Mouse (Mus musculus) liver, adult 2 months (tissue): ENCODE results near the gene Fn1. TPM values are rescaled to one million over a fixed set of nuclear protein-coding genes. Genes with fewer than 3 reads are reported as not detected.

ENCODE experiments used
- DNase-seq: peaks from one replicate; pipeline ENCODE4 v3.0.0-alpha.2; 2011; ENCODE audit warnings: low read depth, low spot score; ENCODE audit errors: extremely low read depth
- H3K27ac ChIP-seq: fragments of 200-500 bp; replicated peaks from 2 replicates; pipeline ENCODE4 v1.5.1; 2012; ENCODE audit warnings: low read depth, mild to moderate bottlenecking, control low read depth, inconsistent platforms, low read length; ENCODE audit not compliant: insufficient read depth
- H3K27me3 ChIP-seq: fragments of 200-500 bp; 2 replicates; pipeline ENCODE4 v1.6.1; 2012; ENCODE audit warnings: mild to moderate bottlenecking, moderate library complexity, low read length, inconsistent platforms; ENCODE audit not compliant: control insufficient read depth, insufficient read depth
- H3K36me3 ChIP-seq: fragments of 200-500 bp; 2 replicates; pipeline ENCODE4 v1.6.1; 2012; ENCODE audit warnings: low read length, inconsistent platforms; ENCODE audit not compliant: control insufficient read depth, insufficient read depth
- H3K4me1 ChIP-seq: fragments of 200-500 bp; 2 replicates; pipeline ENCODE4 v1.6.1; 2011; ENCODE audit warnings: low read length; ENCODE audit not compliant: control insufficient read depth, insufficient read depth
- H3K4me3 ChIP-seq: fragments of 200-500 bp; 2 replicates; pipeline ENCODE4 v1.5.1; 2011; ENCODE audit warnings: low read depth, mild to moderate bottlenecking, control low read depth, low read length, moderate library complexity; ENCODE audit not compliant: insufficient read depth
- H3K79me2 ChIP-seq: fragments of 200-500 bp; 2 replicates; pipeline ENCODE4 v1.6.1; 2012; ENCODE audit warnings: inconsistent platforms, mild to moderate bottlenecking, low read length, moderate library complexity; ENCODE audit not compliant: control insufficient read depth, insufficient read depth
- H3K9ac ChIP-seq: fragments of 200-500 bp; 2 replicates; pipeline ENCODE4 v1.6.1; 2012; ENCODE audit warnings: low read depth, mild to moderate bottlenecking, control low read depth, inconsistent platforms, low read length
- CTCF ChIP-seq: fragments of 200-500 bp; IDR thresholded peaks from 2 replicates; pipeline ENCODE4 v1.5.1; 2011; ENCODE audit warnings: low read depth, low read length, control low read depth
- POLR2A ChIP-seq: fragments of 200-500 bp; IDR thresholded peaks from 2 replicates; pipeline ENCODE4 v1.6.1; 2011; ENCODE audit warnings: low read length, control low read depth; ENCODE audit not compliant: insufficient read depth; ENCODE audit errors: extremely low read depth
- WGBS: fragments of 180-500 bp; shearing (Covaris S2); methylation state at CpG from one replicate; pipeline ENCODE4 v1.1.7; 2018; 5-methylcytosine and 5-hydroxymethylcytosine counted together
- polyA plus RNA-seq: library from polyadenylated mRNA; depleted of rRNA; stranded (reverse); fragments of >200 nt; gene quantifications from 2 replicates; pipeline ENCODE4 v1.2.3, GENCODE M21; 2012
- total RNA-seq: library from RNA; depleted of rRNA; stranded (reverse); fragments of >200 nt; gene quantifications from 2 replicates; pipeline ENCODE4 v1.2.3, GENCODE M21; 2014

The Fn1 gene
- total and polyA plus RNA-seq, 2 experiments = 530 to 698 TPM

DNA sequence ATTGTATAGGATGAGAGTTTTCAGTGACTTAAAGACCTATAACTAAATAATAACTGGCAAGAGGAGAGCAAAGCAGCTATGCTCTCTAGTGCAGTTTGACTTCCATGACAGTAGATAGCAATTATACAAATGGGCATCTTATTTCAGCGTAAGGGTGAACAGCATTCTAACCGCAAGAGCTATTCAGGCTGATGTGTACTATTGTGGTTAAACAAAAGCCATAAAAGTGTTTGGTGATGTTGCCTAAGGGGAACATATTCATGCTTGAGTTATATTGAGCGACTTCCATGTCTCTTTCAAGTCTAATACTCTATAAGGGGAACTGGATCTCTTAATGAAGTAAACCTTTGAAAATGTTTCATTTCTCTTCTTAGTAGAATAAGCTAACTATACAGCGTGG, 21.3 kb upstream of the Fn1 start:
- no peak overlapping the region for H3K4me3 ChIP-seq
- DNase-seq = no peak
- no peaks in the 10 kb centered on the region for H3K79me2 ChIP-seq
- WGBS = 92% methylated on average over 4 of the region's 4 CpGs
- H3K4me1 ChIP-seq = no peaks in the 10 kb centered on the region
- H3K27me3 ChIP-seq = 0 out of 2 replicates have a peak, but pooled peaks cover 2% of the 10 kb centered on the region
- no peak overlapping the region for H3K27ac ChIP-seq
- no peak overlapping the region for H3K9ac ChIP-seq
- TF ChIP-seq POLR2A = no peak
- TF ChIP-seq CTCF = no peak
- no peaks in the 10 kb centered on the region for H3K36me3 ChIP-seq

DNA sequence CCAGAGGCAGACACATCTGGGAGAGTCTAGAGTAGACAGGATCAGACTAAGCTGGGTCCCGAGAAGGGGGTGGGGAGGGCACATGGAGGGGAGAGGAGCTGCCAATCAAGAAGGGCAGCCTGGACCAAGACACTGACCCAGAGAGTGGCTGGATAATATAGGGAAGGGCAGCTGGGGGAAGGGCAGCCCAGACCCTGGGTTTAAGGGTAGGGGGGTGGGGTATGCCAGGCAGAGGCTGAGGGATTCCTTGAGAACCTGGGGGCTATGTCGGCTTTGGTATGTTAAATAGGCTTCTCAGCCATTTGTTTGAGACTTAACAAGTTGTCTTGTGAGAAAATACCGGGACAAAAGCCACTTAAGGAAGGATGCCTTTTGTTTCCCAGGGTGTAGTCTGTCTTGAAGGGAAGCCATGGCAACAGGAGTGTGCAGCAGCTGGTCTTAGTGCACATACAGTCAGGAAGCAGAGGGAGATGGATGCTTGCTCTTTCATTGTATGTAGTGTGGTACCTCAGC, 20.5 kb upstream of the Fn1 start:
- TF ChIP-seq CTCF (no peak), POLR2A (no peak)
- Histone ChIP-seq H3K27me3 (0 out of 2 replicates have a peak, but pooled peaks cover 2% of the 10 kb centered on the region), H3K4me1 (no peaks in the 10 kb centered on the region), H3K27ac (no peak overlapping the region), H3K36me3 (no peaks in the 10 kb centered on the region), H3K4me3 (no peak overlapping the region), H3K79me2 (no peaks in the 10 kb centered on the region), H3K9ac (no peak overlapping the region)
- 43% methylated on average over 3 of the region's 3 CpGs for WGBS
- DNase-seq = no peak

DNA sequence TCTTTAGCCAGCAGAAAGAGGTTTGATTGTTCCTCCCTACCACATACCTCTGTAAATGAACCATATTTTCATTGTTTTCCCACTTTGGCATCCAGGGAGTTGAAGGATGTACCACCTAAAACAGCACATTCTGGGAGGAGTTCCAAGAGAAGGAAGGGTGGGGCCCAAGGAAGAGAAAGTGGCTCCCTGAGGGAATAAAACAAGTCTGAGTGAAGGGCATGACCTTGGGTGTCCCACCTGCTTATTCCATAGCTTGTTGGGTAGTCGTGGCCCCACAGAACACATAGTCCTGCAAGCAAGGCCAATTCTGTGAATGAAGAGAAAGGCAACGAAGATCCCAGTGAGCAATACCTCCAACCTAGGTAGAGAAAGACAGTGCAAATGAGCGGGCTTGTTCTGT, 19.3 kb upstream of the Fn1 start:
- no peaks in the 10 kb centered on the region for H3K79me2 ChIP-seq
- 92% methylated on average over 3 of the region's 3 CpGs for WGBS
- TF ChIP-seq CTCF (no peak), POLR2A (no peak)

DNA sequence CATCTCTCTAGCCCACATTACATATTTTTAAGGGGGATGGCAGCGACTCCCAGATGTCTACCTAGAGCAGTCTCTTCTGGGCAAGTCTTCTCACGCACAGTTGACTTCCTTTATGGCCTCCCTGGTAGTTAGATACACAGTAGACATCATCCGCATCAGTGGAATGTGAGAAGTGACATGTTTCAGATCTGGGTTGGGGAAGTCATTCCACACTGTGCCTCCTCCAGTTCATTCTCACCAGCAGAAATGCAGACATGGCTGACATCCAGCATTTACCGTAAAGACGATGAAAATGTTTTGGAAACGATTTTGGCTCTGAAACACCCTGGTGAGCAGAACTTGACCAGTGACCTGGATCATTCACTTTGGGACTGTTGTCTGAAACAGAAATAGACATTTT, 10.2 kb upstream of the Fn1 start:
- Histone ChIP-seq H3K27ac (no peak overlapping the region), H3K27me3 (no peaks in the 10 kb centered on the region), H3K79me2 (no peaks in the 10 kb centered on the region), H3K4me1 (no peaks in the 10 kb centered on the region), H3K4me3 (no peak overlapping the region), H3K9ac (no peak overlapping the region), H3K36me3 (no peaks in the 10 kb centered on the region)
- 92% methylated on average over 6 of the region's 6 CpGs for WGBS
- no peak for DNase-seq
- TF ChIP-seq CTCF = no peak
- no peak for TF ChIP-seq POLR2A

More for the DNA sequence above, 19.3 kb upstream of the Fn1 start:
- H3K4me3 ChIP-seq = no peak overlapping the region
- 0 out of 2 replicates have a peak, but pooled peaks cover 2% of the 10 kb centered on the region for H3K27me3 ChIP-seq
- DNase-seq = no peak
- H3K9ac ChIP-seq = no peak overlapping the region
- no peaks in the 10 kb centered on the region for H3K4me1 ChIP-seq
- H3K27ac ChIP-seq = no peak overlapping the region
- H3K36me3 ChIP-seq = no peaks in the 10 kb centered on the region

DNA sequence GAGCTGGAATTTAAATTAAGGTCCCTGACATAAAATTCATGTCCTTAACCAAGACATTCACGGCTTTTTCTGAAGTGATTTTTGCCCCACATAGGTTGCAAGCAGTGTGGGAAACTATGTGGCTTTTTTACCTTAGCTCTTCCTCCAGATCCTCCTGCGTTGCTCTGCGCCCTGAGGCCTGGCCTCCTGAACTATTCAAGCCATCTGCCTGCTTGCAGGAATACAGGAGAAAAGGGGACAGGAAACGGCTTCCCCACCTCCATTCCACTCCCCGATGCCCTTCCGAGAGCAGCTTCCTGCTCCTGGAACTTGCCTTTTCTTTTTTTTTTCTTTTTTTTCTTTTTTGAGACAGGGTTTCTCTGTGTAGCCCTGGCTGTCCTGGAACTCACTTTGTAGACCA, 5.6 kb upstream of the Fn1 start:
- TF ChIP-seq CTCF (no peak), POLR2A (no peak)
- Histone ChIP-seq H3K27ac (no peak overlapping the region), H3K27me3 (no peaks in the 10 kb centered on the region), H3K79me2 (no peaks in the 10 kb centered on the region), H3K4me3 (no peak overlapping the region), H3K4me1 (no peaks in the 10 kb centered on the region; the same call in 1 of the 2 replicates), H3K36me3 (no peaks in the 10 kb centered on the region), H3K9ac (no peak overlapping the region)
- no peak for DNase-seq
- WGBS = 80% methylated on average over 6 of the region's 6 CpGs

DNA sequence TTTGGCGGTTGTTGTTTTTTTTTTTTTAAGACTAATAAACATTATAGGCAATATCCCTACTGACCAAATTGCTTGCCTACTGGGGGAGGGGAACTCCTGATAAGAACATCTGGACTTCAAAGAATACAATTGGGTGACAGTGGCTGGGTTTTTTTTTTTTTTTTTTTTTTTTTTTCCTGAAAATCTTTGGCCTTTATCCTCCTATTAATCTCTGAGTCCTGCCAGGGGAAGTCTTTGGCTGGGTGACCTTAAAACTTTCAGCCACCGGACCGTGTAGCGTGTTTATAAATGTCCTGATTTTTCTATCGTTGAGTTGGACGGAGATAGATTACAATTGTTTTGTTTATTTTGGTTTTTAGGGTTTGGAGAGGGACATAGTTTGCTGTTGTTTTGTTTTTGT, 3.3 kb upstream of the Fn1 start:
- no peak overlapping the region for H3K27ac ChIP-seq

More for the DNA sequence above, 3.3 kb upstream of the Fn1 start:
- Histone ChIP-seq H3K36me3 (no peaks in the 10 kb centered on the region), H3K4me1 (no peaks in the 10 kb centered on the region; the same call in 1 of the 2 replicates), H3K79me2 (no peaks in the 10 kb centered on the region), H3K9ac (no peak overlapping the region), H3K4me3 (no peak overlapping the region), H3K27me3 (no peaks in the 10 kb centered on the region)
- TF ChIP-seq POLR2A (no peak), CTCF (no peak)
- DNase-seq = peak; percentile 81
- 19% methylated on average over 6 of the region's 6 CpGs for WGBS
